Mouse (Mus musculus) embryo, embryonic 11.5 days (tissue): ENCODE data around the gene AC109138.7.
"Not testable (repeated sequence)": the region's sequence is repeated elsewhere in the genome, so short reads cannot be mapped to it uniquely, and the experiment has no call there.

ENCODE experiments used
- DNase-seq: peaks from one replicate; pipeline ENCODE4 v3.0.0-alpha.2; 2012; ENCODE audit warnings: low read depth, low spot score

The AC109138.7 gene

DNA sequence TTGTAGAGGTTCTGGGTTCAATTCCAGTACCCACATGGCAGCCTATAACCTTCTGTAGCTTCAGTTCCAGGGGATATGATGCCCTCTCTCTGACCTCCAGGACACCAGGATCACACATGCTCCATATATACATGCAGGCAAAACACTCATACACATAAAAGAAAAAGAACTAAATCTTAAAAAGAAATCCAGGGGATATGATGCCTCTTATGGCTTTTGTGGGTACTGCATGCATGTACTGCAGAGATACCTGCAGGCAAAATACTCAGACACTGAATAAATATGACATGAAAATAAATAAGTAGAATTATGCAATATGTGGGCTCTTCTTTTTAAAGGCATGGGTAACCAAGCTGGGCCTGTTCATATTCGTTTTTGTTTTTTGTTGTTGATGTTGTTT lies 32.9 kb downstream of the AC109138.7 start:
- DNase-seq, result no peak

DNA sequence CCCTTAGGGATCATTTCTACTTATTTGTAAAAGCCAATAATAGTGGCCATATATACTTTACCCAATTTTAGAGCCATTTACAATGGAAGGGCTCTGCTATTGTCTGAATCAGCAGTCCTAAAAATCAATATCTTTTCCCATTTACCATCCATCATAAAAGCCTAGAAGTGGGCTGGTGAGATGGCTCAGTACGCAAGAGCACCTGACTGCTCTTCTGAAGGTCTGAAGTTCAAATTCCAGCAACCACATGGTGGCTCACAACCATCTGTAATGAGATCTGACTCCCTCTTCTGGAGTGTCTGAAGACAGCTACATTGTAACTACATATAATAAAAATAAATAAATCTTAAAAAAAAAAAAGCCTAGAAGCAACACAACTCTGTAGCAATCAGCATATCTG lies 34.5 kb downstream of the AC109138.7 start:
- not testable (repeated sequence) for DNase-seq

DNA sequence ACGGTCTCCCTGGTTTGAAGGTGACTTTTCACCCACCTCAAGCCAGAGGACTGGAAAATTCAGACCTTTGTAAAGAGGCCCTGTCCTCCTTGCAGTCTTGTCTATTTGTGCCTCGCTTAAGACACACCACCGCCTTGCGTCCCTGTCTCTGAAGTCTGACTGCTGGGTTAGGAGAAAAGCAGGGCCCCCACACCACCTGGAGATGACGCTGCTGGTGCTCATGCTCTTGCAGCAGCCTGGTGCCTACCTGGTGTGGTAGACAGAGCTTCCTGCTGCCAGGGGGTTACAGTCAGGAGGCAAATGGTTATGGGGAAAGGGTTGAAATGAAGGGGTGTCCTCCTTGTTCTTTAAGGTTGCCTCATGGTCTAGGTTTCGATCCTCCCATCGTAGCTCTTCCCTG lies 40.1 kb downstream of the AC109138.7 start:
- DNase-seq, result no peak

DNA sequence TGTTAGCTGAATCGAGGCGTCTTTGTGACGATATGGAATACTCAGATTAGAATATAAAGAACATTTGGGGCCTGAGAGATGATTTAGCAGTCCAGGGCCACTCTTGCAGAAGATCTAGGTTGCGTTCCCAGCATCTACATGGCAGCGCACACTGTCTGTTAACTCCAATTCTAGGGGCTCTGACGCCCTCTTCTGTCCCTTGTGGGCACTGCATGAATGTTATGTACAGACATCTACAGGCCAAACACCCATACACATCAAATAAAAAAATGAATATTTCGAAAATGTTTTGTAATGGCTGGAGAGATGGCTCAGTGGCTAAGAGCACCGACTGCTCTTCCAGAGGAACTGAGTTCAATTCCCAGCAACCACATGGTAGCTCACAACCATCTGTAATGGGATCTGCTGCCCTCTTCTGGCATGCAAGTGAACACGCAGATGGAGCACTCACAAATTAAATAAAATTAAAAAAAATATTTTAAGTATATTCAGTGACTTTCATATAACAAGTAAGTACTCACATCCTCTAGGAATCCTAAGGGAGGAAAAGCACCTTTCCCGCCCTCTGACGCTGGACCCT lies 41.5 kb downstream of the AC109138.7 start:
- no peak for DNase-seq

DNA sequence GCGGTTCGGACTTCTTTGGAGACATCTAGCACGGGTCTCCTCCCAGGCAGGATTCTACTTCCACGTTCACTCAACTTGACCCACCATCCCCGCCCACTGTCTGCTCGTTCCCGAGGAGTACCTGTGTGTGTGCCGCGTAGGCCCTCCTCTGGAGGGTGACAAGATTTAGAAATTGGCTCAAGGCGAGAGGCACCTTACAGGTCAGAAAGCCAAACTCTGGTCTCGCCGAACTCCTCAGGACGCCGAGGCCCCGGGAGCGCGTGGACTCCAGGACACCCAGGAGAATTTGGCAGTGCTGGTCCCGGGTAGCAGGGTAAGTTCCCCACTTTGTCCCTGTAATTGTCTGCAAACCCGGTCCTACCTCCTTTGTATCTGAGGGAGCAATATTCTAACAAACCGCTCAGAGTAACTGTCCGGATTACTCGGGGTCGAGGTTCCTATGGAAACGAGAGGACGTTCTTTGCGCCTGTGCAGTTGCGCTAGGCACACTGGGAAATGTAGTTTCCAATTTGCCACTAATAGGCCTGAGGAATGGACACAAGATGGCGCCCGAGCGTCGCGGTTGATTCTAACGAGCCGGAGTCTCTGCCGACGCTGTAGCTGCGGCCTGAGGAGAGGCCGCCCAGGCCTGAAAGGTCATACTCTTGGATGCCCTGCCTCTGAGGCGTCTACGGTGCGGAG lies 43.2 kb downstream of the AC109138.7 start:
- peak; percentile 94 for DNase-seq

DNA sequence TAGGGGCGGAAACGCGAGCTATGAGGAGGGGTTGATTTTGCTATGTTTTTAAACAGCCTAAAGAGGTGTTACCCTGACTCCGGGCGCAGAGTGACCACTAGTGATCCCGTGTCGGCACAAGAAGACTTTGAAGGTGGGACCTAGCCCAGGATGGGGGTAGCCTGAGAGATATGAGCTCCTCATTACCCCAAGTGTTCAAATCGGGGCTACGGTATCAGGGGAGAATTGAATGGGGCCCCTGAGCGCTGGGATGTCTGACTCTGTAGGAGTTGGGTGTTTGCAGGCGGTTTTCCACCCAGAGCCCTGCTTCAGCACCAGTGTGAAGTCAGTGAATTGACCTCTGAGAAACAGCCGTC lies 43.7 kb downstream of the AC109138.7 start:
- DNase-seq, result no peak

DNA sequence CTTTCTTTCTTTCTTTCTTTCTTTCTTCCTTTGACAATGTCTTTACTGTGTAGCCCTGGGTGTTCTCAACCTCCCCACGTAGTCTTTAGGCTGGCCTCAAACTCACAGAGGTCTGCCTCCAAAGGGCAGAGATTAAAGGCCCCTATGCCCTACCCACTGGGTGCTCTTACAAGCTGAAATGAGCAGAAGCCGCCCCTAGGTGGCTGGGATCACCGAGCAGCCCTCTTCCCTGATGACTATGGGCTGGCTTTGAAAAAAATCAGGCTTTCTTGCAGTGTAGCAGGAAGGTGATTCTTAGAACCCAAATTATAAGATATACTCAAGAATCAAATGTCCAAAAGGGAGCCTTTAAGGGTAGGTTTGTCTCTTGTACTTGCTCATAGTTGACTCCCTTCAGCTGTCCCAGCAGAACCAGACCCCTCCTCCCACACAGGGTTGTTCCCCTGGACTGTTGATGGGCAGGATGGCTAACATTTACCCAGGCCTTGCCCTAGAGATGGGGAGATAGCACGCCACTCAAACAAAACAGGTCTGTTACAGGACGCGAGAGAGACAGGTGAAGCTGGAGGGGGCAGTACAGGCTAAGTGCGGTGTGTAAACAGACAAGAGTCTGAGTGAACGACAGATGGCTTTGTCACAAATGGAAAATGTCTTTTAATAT lies 47.0 kb downstream of the AC109138.7 start:
- DNase-seq, result no peak

DNA sequence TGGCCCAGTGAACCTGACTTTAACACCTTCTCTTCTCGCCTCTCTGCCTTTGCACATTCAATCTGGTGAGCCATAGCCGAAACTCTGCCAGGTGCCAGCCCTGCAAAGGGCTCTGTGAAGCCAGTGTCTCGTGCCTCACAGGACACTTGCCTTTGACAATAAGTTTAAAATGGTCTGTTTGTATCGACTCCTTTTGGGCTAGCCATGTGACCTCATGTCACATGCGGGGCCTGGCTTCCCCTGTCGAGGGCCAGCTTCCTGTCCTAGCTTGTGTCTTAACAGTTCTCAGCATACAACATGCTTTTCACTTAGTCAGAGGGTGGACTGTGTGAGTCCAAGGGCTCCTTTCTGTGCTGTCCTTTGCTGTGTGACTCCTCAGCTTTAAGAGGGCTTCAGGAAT lies 48.6 kb downstream of the AC109138.7 start:
- DNase-seq, result no peak

DNA sequence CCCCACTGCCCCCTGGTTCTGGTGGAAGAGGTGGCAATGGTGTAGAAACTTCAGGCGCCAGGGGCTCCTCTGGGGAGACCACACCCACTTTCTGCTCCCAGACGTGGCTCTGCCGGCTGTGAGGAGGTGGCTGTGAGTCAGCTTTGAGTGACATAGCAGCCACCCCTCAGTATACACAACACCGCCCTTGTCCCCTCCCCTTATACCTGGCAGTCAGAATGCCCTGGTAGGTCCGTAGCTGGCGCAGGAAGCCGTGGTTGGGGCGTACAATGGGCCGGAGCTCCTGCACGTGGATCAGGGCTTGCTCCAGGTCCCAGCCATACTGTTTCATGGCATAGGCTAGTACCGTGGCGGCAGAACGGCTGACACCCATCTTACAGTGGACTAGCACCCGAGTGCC lies 49.5 kb downstream of the AC109138.7 start:
- no peak for DNase-seq

DNA sequence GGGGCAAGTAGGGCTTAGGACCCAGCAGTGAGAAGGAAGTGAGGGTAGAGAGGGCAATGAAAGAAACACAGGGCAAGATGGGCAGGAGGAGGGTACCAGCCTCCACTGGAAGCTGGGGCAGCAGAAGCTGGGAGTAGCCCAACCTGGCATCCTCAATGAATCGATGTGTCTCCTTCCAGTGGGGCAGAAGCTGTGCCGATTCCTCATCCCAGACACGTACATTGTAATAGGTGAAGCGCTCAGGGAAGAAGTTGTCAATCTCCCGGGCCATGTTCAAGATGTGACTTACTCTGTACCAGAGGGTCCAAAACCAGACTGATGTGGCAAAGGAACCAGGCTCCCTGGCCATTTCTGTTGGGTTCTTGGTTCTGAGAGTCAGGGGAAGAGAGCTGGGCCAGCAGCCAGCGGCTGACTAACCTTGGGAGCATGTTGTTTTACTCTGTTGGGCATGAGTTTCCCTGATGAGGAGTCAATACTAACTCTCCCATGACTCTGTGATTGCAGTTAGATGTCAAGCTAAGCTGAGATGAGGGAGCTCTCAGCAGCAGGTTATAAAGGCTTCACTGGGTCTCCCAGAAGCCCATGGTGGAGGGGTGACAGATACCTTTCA lies 50.1 kb downstream of the AC109138.7 start:
- no peak for DNase-seq

DNA sequence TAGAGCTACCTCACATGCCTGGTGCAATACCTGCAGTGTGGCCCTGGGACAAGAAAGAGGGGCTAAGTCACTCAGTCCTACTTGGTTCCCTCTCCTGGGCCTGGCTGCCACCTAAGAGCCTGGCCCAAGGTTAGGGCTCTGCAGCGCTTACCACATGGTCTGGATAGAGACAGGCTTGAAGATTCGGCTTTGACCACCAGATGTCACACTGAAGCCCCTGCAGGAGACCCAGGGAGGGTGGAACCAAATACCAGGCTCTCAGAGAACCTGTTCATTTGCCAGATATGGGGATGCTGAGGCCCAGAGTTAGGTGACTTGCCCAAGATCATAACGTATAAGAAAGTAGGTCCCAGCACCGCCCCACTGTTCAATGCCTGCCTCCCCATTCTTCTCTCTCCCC lies 51.8 kb downstream of the AC109138.7 start:
- no peak for DNase-seq

DNA sequence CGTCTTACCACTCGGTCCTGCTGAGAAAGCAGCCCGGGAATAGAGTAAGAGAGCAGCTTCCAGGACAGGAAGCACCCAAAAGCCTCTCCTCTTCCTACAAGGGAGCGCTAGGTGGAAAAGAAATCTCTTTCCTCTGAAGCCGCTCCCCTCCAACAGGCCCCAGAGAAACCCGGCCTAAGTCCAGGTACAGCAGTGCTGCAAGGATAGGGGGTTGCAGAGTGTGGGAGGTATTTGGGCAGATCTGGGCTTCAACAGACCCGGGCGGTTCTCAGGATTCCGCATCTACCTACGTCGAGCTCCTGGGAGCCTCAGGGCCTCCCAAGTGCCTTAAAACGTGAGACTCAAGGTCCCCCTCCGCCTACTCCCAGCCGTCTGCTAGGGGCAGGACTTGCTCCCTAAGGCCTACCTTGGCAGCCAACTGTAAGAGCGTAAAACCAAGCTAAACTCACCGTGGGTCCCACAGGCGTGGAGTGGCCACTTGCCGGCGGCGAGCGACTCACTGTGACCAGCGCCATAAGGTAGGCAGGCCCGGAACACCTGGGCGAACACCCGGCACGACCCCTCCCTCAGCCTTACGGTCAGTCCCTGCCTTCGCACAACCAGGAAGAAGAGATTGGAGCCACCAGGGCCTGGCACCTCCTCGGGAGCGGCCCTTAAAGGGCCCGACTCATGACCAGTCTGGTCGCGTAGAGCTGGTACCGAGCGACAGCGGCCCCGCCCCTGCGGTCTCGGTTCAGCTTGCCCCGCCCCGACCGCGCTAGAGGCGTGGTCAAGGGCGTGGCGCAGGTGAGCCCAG lies 54.6 kb downstream of the AC109138.7 start, which contains the start of gene Ssh3:
Ssh3 (minus strand) TSS at position 615 of the 796 bp plus-strand sequence.
- DNase-seq, result no peak

DNA sequence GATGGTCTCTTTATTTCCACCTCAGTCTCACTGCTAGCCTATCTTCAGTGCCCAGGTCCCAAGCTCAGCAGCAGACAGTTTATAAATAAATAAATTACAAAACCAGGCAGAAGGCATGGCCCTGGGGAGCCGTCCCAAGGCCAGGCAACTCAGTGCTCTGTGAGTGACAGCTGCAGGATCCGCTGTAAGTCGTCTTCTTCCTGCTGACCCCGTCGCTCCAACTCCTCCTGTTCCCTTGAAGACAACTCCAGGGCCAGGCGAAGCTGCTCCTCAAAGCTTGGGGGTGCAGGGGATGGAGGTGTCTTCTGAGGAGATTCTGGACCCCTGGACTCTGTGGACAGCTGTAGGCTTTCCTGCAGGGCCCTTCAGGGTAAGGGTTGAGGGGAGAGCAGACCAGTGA lies 56.0 kb downstream of the AC109138.7 start:
- DNase-seq, result no peak

DNA sequence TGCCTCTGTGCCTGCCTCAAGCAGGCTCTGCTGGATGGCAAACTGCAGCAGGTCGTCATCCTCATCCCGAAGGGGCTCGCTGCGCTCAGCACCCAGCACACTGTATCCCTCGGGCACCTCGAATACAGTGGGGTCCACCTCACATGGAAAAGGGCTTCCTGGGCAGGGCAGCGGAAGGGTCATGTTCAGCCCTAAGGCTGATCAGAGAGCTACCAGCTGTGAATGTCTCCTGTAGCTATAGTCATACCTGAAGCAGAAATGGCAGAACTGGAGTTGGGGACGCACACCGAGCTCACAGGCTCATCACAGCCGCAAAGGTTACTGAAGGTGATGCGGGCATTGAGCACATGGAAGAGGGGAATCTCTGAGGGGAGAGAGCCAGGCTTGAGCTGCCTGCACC lies 56.8 kb downstream of the AC109138.7 start:
- DNase-seq, result no peak

DNA sequence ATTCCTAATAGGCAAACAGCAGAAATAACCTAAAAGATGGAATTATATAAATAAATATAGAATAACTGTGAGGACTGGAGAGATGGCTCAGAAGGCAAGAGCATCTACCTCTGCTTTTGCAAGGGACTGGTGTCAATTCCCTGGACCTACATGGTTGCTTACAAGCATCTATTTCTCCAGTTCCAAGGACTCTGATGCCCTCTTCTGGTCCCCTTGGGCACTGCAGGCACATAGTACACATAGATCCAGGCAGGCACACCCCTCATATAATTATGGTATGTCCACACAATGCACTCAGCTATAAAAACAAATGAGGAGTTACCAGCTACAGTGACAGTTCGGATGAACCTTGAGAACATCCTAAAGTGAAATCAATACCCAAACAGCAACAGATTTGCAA lies 65.3 kb downstream of the AC109138.7 start:
- DNase-seq, result no peak

DNA sequence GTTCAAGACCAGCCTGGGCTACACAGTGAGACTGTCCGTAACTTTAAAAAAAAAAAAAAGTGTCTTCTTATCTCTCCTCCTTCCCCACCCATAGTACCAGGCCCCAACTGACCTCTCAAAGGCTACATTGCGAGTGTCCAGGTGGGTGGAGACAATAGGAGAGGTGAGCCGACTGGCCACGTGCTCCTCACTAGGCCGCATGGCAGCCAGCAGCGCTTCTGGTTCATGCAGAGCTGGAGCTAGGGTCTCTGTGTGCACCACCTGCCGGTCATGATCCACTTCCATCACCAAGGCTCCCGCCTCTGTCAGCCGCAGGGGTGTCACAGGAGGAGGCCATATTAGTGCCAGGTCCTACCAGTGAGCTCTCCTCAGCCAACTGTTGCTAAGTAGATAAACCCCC lies 66.3 kb downstream of the AC109138.7 start:
- DNase-seq, result no peak
